Mouse (Mus musculus): ENCODE data around the gene Calhm2. TPM values are rescaled to one million over a fixed set of nuclear protein-coding genes. Genes with fewer than 3 reads are reported as not detected.

Gene Calhm2
- polyA plus RNA-seq, 1 experiment from 2014 or later = 5.2 TPM

DNA sequence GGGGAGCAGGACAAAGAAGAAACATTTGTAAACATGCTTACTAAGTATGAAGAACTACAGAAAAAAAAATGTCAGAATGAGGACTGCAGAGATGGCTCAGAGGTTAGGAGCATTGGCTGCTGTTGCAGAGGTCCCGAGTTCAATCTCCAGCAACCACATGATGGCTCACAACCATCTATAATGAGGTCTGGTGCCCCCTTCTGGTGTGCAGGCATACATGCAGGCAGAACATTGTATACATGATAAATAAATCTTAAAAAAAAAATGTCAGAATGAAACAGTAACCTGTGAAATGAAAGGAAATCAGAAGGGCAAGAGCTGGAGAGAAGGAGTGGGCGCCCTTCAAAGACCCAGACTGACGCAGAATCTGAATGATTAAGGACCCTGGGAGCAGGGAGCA, 72.2 kb downstream of the Calhm2 start:
- Histone ChIP-seq H3K4me2 (ENCODE audit: low read depth, low read length) (no peak overlapping the region), H3K27me3 (ENCODE audit: control insufficient read depth, insufficient read depth, low read length) (no peaks in the 10 kb centered on the region), H3K27ac (ENCODE audit: low read length) (no peak overlapping the region), H3K36me3 (ENCODE audit: control insufficient read depth, insufficient read depth) (no peaks in the 10 kb centered on the region), H3K9ac (ENCODE audit: low read length) (no peak overlapping the region), H3K4me3 (ENCODE audit: low read length) (no peak overlapping the region), H3K4me1 (ENCODE audit: control insufficient read depth, insufficient read depth, low read length) (peaks cover 15% of the 10 kb centered on the region), H3K9me3 (replicated peaks; ENCODE audit: control insufficient read depth, low read length) (no peaks in the 10 kb centered on the region)
- WGBS = 92% methylated on average over 3 of the region's 3 CpGs
- ATAC-seq (replicated peaks; ENCODE audit: extremely low read depth, insufficient read depth, low FRiP score) = no peak

DNA sequence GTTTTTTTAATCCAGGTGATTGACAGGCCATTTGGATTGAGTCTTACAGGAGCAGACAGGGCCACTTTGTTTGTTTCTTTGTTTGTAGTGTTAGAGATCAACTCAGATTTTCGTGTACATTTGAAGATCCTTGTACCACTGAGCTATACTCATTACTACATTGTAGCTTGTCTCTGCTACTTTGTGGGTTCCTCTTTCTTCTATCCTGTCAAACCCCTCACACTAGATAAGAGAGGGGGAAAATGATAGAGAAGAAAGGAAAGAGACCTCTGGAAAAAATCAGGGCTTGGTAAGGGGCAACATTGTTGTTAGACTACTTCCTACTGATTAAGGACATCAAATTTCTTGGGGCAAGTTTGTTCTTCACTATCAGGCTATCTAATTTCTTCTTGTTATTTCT, 80.4 kb downstream of the Calhm2 start:
- Histone ChIP-seq H3K9me3 (replicated peaks; ENCODE audit: control insufficient read depth, low read length) (no peaks in the 10 kb centered on the region), H3K4me1 (ENCODE audit: control insufficient read depth, insufficient read depth, low read length) (no peaks in the 10 kb centered on the region), H3K9ac (ENCODE audit: low read length) (no peak overlapping the region), H3K27ac (ENCODE audit: low read length) (no peak overlapping the region), H3K4me3 (ENCODE audit: low read length) (no peak overlapping the region), H3K36me3 (ENCODE audit: control insufficient read depth, insufficient read depth) (no peaks in the 10 kb centered on the region), H3K4me2 (ENCODE audit: low read depth, low read length) (no peak overlapping the region), H3K27me3 (ENCODE audit: control insufficient read depth, insufficient read depth, low read length) (no peaks in the 10 kb centered on the region)
- 52% methylated on average over 1 of the region's 1 CpGs for WGBS
- no peak for ATAC-seq (replicated peaks; ENCODE audit: extremely low read depth, insufficient read depth, low FRiP score)

Other genes with a start within 250 kb of the Calhm2 start
- gene Ina, start 123.6 kb downstream of the Calhm2 start, polyA plus RNA-seq (2015; fragmentation: Nextera tagmentation; extraction: Ambion mirVana) = 0.37 and 0.41 TPM in 2 replicates
- gene Nt5c2, start 123.1 kb downstream of the Calhm2 start, polyA plus RNA-seq (2015; fragmentation: Nextera tagmentation; extraction: Ambion mirVana) = 136 and 142 TPM in 2 replicates
- 8.0 and 8.2 TPM in 2 replicates for gene Pcgf6, start 87.4 kb downstream of the Calhm2 start, polyA plus RNA-seq (2015; fragmentation: Nextera tagmentation; extraction: Ambion mirVana)
- gene Taf5, start 70.5 kb downstream of the Calhm2 start, polyA plus RNA-seq (2015; fragmentation: Nextera tagmentation; extraction: Ambion mirVana) = 2.7 and 3.3 TPM in 2 replicates
- gene Usmg5, start 47.6 kb downstream of the Calhm2 start, polyA plus RNA-seq (2015; fragmentation: Nextera tagmentation; extraction: Ambion mirVana) = 2,224 and 2,366 TPM in 2 replicates
- gene Pdcd11, start 47.5 kb downstream of the Calhm2 start, polyA plus RNA-seq (2015; fragmentation: Nextera tagmentation; extraction: Ambion mirVana) = 4.9 and 5.0 TPM in 2 replicates
- gene Calhm1, start 6.0 kb upstream of the Calhm2 start, polyA plus RNA-seq (2015; fragmentation: Nextera tagmentation; extraction: Ambion mirVana) = not detected in 2 replicates
- not detected in 2 replicates for gene Calhm3, start 19.5 kb upstream of the Calhm2 start, polyA plus RNA-seq (2015; fragmentation: Nextera tagmentation; extraction: Ambion mirVana)
- gene Neurl1a, start 40.5 kb upstream of the Calhm2 start, polyA plus RNA-seq (2015; fragmentation: Nextera tagmentation; extraction: Ambion mirVana) = 1.4 and 1.7 TPM in 2 replicates